ENCODE assay signal across 8 mouse cellular contexts in genomic region chr7:28208396-28208987, GRCm38 (mm10). TPM values are rescaled to one million over a fixed set of nuclear protein-coding genes. Genes with fewer than 3 reads are reported as not detected.
DNase-seq lines count a peak whose midpoint lies in the region; ATAC-seq and TF ChIP-seq lines count a peak whose summit lies in the region.

No protein-coding gene starts in this region.

- peak overlapping the region; percentile 19 for H3K4me3 ChIP-seq in kidney, postnatal 0 days (replicated peaks; ENCODE audit: low read depth, low read length)
- peak overlapping the region; percentile 28 for H3K4me3 ChIP-seq in intestine, embryonic 14.5 days (ENCODE audit: low read depth, low read length)
- H3K4me3 ChIP-seq in neural tube, embryonic 13.5 days, result peak overlapping the region; percentile 31

- no peak for DNase-seq in kidney, postnatal 0 days (ENCODE audit: low spot score)
- no peak for DNase-seq in kidney, postnatal 4 days
- DNase-seq in intestine, embryonic 14.5 days (ENCODE audit: low spot score), result peak; percentile 59
- DNase-seq in cerebellum, postnatal 14 days, result no peak
- DNase-seq in right cerebral cortex, adult 18-20 months, result no peak

- 46% methylated on average over 12 of the region's 12 CpGs for WGBS in kidney, postnatal 0 days
- WGBS in intestine, embryonic 14.5 days, result 47% methylated on average over 12 of the region's 12 CpGs
- WGBS in neural tube, embryonic 13.5 days, result 46% methylated on average over 12 of the region's 12 CpGs

- ATAC-seq in kidney, postnatal 0 days (replicated peaks; ENCODE audit: low FRiP score, low read depth), result no peak
- ATAC-seq in common myeloid progenitor, adult 5-6 weeks (replicated peaks; ENCODE audit: low read depth, poor library complexity, severe bottlenecking), result peak; percentile 25
- no peak for ATAC-seq in intestine, embryonic 14.5 days (replicated peaks; ENCODE audit: low FRiP score, low TSS enrichment, low read depth)
- ATAC-seq in neural tube, embryonic 13.5 days (ENCODE audit: low read depth), result no peak
- ATAC-seq in erythroblast, adult 5-6 weeks (replicated peaks; ENCODE audit: low FRiP score, poor library complexity, severe bottlenecking), result no peak

- no peak overlapping the region for H3K9ac ChIP-seq in kidney, postnatal 0 days (ENCODE audit: low read depth, low read length)
- peak overlapping the region; percentile 18; the same call in 1 of the 2 replicates for H3K9ac ChIP-seq in intestine, embryonic 14.5 days (ENCODE audit: low read length)
- H3K9ac ChIP-seq in neural tube, embryonic 13.5 days, result 0 out of 2 replicates have a peak overlapping the region, but pooled peaks have one; percentile 42

- no peaks in the 10 kb centered on the region for H3K36me3 ChIP-seq in kidney, postnatal 0 days (ENCODE audit: insufficient read depth, low read length)
- no peaks in the 10 kb centered on the region for H3K36me3 ChIP-seq in intestine, embryonic 14.5 days (ENCODE audit: control insufficient read depth, insufficient read depth, low read length)
- H3K36me3 ChIP-seq in neural tube, embryonic 13.5 days, result no peaks in the 10 kb centered on the region

- no peaks in the 10 kb centered on the region for H3K4me1 ChIP-seq in kidney, postnatal 0 days (replicated peaks; ENCODE audit: insufficient read depth, low read length)
- H3K4me1 ChIP-seq in intestine, embryonic 14.5 days (replicated peaks; ENCODE audit: control insufficient read depth, insufficient read depth, low read length), result no peaks in the 10 kb centered on the region
- H3K4me1 ChIP-seq in neural tube, embryonic 13.5 days (replicated peaks), result no peaks in the 10 kb centered on the region

- H3K27me3 ChIP-seq in kidney, postnatal 0 days (ENCODE audit: insufficient read depth, low read length), result no peaks in the 10 kb centered on the region
- no peaks in the 10 kb centered on the region for H3K27me3 ChIP-seq in intestine, embryonic 14.5 days (replicated peaks; ENCODE audit: control insufficient read depth, insufficient read depth, low read length)
- H3K27me3 ChIP-seq in neural tube, embryonic 13.5 days, result no peaks in the 10 kb centered on the region

- no peak for TF ChIP-seq CTCF in kidney, postnatal 0 days (IDR thresholded peaks at IDR 0.05; ENCODE audit: low read depth)

- H3K4me2 ChIP-seq in kidney, postnatal 0 days (ENCODE audit: low read length), result peak overlapping the region; percentile 53
- H3K4me2 ChIP-seq in intestine, embryonic 14.5 days (ENCODE audit: low read length), result peak overlapping the region; percentile 48
- peak overlapping the region; percentile 51 for H3K4me2 ChIP-seq in neural tube, embryonic 13.5 days

- no peaks in the 10 kb centered on the region for H3K9me3 ChIP-seq in kidney, postnatal 0 days (replicated peaks; ENCODE audit: low read length)
- H3K9me3 ChIP-seq in intestine, embryonic 14.5 days (ENCODE audit: control insufficient read depth, low read length), result no peaks in the 10 kb centered on the region
- no peaks in the 10 kb centered on the region for H3K9me3 ChIP-seq in neural tube, embryonic 13.5 days

- no peak overlapping the region for H3K27ac ChIP-seq in kidney, postnatal 0 days
- no peak overlapping the region for H3K27ac ChIP-seq in intestine, embryonic 14.5 days (ENCODE audit: low read depth)
- no peak overlapping the region for H3K27ac ChIP-seq in neural tube, embryonic 13.5 days (replicated peaks)

RNA-seq across cellular contexts. Expression of gene Dyrk1b, which starts 29.2 kb away (rescaled TPM):
- 13.1 and 15.0 TPM in 2 replicates for polyA plus RNA-seq in kidney, postnatal 0 days (2015; fragmentation: Nextera tagmentation; extraction: Ambion mirVana)
- total RNA-seq in common myeloid progenitor, adult 5-6 weeks (2017), result 2.4 and 3.3 TPM in 2 replicates
- 10.0 and 11.9 TPM in 2 replicates for polyA plus RNA-seq in intestine, embryonic 14.5 days (2014; fragmentation: Nextera tagmentation; extraction: Ambion mirVana)
- polyA plus RNA-seq in neural tube, embryonic 13.5 days (2015; fragmentation: Nextera tagmentation; extraction: Ambion mirVana), result 15.6 and 16.0 TPM in 2 replicates
- total RNA-seq in erythroblast, adult 5-6 weeks (2015; ENCODE audit: low replicate concordance), result 2.1 and 4.6 TPM in 2 replicates
- total RNA-seq in erythroblast, adult 5-6 weeks (2017; ENCODE audit: low replicate concordance), result 6.4 and 6.6 TPM in 2 replicates

RNA-seq across cellular contexts. Expression of gene Fbl, which starts 39.0 kb away (rescaled TPM):
- 111 and 114 TPM in 2 replicates for polyA plus RNA-seq in kidney, postnatal 0 days (2015; fragmentation: Nextera tagmentation; extraction: Ambion mirVana)
- 193 and 260 TPM in 2 replicates for total RNA-seq in common myeloid progenitor, adult 5-6 weeks (2017)
- 47.6 and 52.5 TPM in 2 replicates for polyA plus RNA-seq in intestine, embryonic 14.5 days (2014; fragmentation: Nextera tagmentation; extraction: Ambion mirVana)
- polyA plus RNA-seq in neural tube, embryonic 13.5 days (2015; fragmentation: Nextera tagmentation; extraction: Ambion mirVana), result 81.3 and 97.9 TPM in 2 replicates
- total RNA-seq in erythroblast, adult 5-6 weeks (2015; ENCODE audit: low replicate concordance), result 12.5 and 30.1 TPM in 2 replicates
- total RNA-seq in erythroblast, adult 5-6 weeks (2017; ENCODE audit: low replicate concordance), result 22.2 and 30.7 TPM in 2 replicates

RNA-seq across cellular contexts. Expression of gene Eid2, which starts 59.2 kb away (rescaled TPM):
- polyA plus RNA-seq in kidney, postnatal 0 days (2015; fragmentation: Nextera tagmentation; extraction: Ambion mirVana), result 4.5 and 10.9 TPM in 2 replicates
- 0.87 and 2.7 TPM in 2 replicates for total RNA-seq in common myeloid progenitor, adult 5-6 weeks (2017)
- polyA plus RNA-seq in intestine, embryonic 14.5 days (2014; fragmentation: Nextera tagmentation; extraction: Ambion mirVana), result 3.2 and 3.3 TPM in 2 replicates
- 7.0 and 13.5 TPM in 2 replicates for polyA plus RNA-seq in neural tube, embryonic 13.5 days (2015; fragmentation: Nextera tagmentation; extraction: Ambion mirVana)
- total RNA-seq in erythroblast, adult 5-6 weeks (2015; ENCODE audit: low replicate concordance), result not detected in 2 replicates
- 0.34 and 0.42 TPM in 2 replicates for total RNA-seq in erythroblast, adult 5-6 weeks (2017; ENCODE audit: low replicate concordance)
